Mouse (Mus musculus): ENCODE measurements at regions not wholly inside any gene's neighbourhood (a gene's known extent, or its start where the extent isn't known, plus 50 kb on each side); places are given as distances from the start of the nearest gene placed in this dataset.
"Not testable (repeated sequence)": the region's sequence is repeated elsewhere in the genome, so short reads cannot be mapped to it uniquely, and the experiment has no call there.

DNA sequence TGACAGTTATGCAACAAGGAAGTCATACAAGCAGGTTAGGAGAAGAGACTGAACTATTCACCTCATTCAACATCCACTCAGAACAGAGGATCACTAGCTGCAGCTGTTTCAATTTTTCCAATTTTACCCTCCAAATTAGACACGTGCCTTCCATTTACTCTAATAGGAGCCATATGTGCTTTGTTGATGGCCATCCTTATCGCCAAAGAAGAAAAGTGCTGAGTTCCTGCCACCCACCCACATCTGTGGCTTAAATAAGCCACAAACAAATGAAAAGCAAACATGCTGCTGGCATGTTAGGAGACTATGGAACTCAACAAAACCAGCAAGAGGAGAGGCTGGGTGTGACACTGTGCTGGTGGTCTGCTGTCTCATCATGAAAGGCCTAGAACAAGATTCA, 1786.1 kb downstream of the 9330182O14Rik start:
- no peak for DNase-seq (ENCODE audit: low spot score in 2 of 2)

DNA sequence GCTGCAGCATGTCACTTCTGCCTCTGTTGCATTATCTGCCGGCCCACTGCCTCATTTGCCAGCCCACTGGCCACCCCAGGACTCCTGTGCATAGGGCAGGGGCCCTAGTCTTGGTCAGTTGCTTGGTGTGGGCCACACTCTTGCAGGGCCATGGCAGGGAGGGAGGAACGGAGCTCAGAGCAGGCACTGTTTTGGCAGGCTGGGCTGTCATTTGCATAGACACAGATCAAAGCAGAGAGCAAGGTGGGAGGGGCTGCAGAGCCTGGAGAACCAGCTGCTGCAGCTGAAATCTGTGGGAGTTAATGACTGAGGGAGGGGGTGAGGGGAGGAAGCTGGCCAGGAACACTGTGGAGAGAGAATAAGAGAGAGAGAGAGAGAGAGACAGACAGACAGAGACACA, 1802.5 kb downstream of the 9330182O14Rik start:
- no peak for DNase-seq (ENCODE audit: low spot score in 2 of 2)

DNA sequence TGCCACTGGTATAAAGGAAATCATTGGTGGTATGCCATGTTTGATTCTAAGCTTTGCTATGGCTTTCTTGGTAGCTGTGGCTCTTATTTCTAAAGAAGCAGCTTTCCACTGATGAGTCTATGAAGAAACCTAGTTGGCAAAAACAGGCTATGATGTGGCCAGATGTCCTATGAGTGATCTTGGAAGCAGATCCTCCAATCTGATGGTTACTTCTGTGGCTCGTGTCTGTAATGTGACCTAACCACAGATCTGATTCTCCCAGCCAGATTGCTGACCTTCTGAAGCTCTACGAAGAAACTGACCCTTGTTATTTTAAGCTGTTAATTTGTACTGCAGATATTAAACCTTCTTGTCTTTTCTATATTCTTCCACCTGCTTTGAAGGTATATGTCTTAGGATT, 1811.1 kb downstream of the 9330182O14Rik start:
- no peak for DNase-seq (ENCODE audit: low spot score in 2 of 2)

GRCm38 (mm10) chr15:41947888-41948287, 1813.7 kb downstream of the 9330182O14Rik start:
- DNase-seq (ENCODE audit: low spot score in 2 of 2) = no peak

DNA sequence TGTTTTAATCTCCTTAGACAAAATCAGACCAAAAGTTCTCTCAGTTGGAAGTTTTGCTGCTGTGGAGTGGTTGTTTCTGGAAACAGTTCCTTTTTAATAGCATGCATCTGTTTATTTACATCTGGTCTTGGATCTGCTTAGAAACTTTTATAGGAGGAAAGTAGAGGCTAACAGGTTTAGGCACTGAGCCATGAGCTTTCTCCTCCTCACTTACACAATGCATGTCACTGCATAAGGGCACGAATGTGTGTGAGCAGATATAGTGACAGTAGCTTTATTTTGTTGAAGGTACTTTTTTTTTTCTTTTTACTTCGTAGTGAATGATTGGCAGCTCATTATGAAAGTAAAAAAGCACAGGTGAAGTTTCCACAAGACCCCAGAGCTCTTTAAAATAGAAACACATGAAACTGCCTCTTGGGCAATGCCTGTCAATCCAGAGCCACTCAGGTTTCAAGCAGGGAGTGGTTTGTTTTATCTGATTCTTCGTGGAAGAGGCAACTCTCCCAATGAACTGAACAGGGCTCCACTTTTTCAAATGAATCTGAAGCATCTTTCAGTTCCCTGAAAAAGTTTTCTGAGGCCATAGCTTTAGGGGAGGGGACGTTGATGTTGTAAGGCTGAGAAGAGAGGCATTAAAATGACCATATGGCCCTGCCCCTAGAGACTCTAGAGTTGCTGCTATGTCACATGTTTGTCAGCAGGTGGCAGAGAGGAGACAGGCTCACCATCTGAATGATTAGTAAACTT, 1814.4 kb downstream of the 9330182O14Rik start:
- DNase-seq (ENCODE audit: low spot score in 2 of 2) = no peak

DNA sequence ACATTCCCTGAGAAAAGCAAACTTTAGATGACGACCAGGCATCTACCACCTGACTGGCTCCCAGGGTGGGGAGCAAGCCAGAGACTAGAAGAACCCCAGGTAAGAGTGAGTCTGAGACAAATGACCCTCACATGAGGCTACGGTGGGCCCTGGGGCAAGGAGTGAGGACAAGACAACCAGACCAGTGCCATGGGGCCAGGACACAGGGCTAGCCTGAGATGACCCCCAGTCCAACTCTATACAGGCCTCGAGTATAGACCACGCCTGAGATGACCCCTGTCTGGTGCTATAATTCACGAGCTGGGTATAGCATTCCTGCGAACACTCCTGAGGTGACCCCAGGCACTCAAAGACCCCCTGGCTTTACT, 1814.9 kb downstream of the 9330182O14Rik start:
- peak in 1 of 2 experiments; percentile 19 for DNase-seq (ENCODE audit: low spot score in 2 of 2)

DNA sequence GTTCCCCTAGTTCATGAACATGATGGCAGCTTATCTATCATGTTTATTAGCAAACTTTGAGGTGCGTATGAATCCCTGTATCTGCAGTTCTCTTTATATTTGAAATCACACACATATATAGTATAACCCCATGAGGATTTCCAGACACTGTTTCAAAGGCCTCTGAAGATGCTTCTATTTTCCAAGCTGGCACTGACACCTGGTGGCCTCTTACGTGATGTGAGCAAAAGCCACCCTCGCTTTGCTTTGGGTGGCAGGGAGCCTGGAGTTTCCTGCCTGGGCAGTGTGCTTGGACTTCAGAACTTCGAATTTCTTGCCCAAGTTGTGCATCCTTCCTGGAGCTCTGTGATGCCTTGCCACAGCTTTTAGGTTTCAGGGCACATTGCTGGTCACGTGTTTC, 1817.1 kb downstream of the 9330182O14Rik start:
- peak in 1 of 2 experiments; percentile 27 for DNase-seq (ENCODE audit: low spot score in 2 of 2)

DNA sequence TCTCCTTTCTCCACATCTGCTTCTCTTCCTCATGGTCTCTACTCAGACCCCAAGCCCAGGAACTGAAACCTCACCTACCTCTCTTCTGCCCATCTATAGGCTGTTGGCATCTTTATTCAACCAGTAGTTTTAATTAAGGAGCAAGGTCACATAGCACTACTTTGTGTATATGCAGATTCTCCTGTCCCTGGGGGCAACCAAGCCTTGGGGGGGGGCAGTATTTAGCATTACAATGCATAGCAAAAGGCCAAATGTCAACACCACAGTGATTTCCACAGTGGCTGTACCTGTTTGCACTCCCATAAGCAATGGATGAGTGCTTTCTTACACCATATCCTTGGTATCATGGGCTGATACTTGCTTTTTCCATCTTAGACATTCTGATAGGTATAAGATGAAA, 1826.4 kb downstream of the 9330182O14Rik start:
- no peak for DNase-seq (ENCODE audit: low spot score in 2 of 2)

GRCm38 (mm10) chr15:41970877-41971276, 1836.7 kb downstream of the 9330182O14Rik start:
- DNase-seq (ENCODE audit: low spot score in 2 of 2) = no peak

- peak; percentile 69 to 82 for DNase-seq (ENCODE audit: low spot score in 2 of 2)
Observed at GRCm38 (mm10) chr15:41973263-41973662, 1839.1 kb downstream of the 9330182O14Rik start.

DNA sequence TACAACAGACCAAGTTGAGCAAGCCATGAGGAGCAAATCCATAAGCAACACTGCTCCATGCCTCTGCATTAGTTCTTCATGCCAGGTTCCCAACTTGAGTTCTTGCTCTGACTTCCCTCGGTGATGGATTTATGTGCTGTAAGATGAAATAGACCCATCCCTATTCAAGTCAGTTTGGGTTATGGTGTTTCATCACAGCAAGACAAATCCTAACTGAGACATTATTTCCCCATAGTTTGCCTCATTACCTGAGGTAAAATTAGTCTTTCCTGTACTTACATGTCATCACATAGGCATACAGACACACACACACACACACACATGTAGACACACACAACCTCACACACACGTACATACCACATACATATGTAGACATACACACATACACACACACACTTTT, 1843.0 kb downstream of the 9330182O14Rik start:
- DNase-seq (ENCODE audit: low spot score in 2 of 2) = no peak

- no peak for DNase-seq (ENCODE audit: low spot score in 2 of 2)
Observed at GRCm38 (mm10) chr15:41977649-41978231, 1843.6 kb downstream of the 9330182O14Rik start.

DNA sequence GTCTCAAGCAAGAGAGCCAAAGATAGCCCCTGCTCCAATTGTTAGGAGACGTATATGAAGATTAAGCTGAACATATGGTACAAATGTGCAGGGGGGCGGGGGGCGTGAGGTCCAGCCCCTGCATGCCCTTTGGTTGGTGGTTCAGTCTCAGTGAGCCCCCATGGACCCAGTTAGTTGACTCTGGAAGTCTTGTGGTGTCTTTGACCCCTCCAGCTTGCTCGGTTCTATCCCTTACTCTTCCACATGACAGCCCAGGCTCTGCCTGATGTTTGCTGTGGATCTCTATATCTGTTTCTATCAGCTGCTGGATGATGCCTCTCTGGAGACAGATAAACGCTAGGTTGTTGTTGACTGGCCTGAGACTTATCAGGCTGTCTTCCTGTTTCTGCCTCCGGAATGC, 1849.1 kb downstream of the 9330182O14Rik start:
- no peak for DNase-seq (ENCODE audit: low spot score in 2 of 2)

- DNase-seq (ENCODE audit: low spot score in 2 of 2) = no peak
Observed at GRCm38 (mm10) chr15:41984267-41984666, 1850.1 kb downstream of the 9330182O14Rik start.

DNA sequence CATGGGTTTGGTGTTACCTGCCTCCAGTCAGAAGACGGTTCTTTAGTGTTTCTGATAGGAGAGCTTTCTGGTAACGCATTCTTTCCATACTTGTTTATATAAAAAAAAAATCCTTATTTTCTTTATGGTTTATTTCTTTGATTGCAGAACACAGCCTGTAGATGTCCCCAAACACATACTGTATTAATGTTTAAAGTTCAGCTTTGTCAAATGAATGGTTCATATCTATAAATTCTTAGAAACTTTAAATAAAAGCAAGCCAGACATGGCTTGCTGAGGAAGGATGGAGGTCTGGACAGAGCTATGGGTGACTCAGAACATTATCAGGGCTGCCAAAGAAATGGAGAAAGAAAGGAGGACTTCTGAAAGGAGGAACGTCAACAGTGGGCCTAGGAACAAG, 1852.1 kb downstream of the 9330182O14Rik start:
- DNase-seq (ENCODE audit: low spot score in 2 of 2) = no peak

DNA sequence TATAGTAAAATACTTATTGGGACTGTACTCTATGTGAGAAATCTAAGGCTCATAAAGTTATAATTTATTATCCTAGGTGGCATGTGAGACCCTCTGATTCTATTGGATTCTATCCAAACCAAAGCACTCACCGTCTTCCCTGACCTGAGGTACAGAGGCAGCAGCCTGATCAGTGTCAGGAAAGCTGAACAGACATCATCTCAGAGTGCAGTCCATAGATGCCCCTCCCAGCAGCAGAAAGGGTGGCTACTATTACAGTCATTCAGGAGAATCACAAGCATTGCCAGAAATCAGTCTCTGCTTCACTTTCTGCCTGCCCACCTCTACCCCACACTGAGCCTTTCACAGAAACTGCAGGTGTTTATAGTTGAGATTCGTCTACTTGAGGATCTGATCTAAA, 1854.9 kb downstream of the 9330182O14Rik start:
- DNase-seq (ENCODE audit: low spot score in 2 of 2) = no peak

DNA sequence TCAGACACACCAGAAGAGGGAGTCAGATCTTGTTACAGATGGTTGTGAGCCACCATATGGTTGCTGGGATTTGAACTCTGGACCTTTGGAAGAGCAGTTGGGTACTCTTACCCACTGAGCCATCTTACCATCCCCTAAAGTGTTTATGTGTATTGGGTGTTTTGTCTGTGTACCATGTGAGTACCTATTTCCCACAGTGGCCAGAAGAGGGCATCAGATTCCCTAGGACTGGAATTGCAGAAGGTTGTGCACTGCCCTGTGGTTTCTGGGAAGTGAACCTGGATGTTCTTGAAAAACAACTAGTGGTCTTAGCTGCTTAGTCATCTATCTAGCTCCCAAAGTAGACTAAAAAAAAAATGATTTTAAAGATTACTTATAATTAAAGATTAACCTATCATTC, 1857.7 kb downstream of the 9330182O14Rik start:
- DNase-seq (ENCODE audit: low spot score in 2 of 2) = no peak

DNA sequence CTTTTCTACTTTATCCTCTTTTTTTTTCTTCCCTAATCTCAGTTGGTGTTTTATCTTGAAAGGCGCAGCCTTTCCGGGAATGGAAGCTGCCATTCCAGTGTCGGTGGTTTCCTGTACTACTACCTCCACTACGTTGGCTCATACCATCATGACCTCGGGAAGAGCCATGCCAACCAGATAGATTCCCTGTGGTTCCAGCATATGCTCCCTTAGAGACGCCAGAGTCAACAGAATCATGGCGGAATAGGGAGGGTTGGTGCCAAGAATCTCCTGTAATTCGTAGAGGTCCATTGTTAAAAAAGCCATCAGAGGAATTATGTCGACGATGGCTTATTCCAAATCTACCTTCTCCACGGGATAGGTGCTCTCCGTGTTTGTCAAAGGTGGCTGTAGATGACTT, 1898.1 kb downstream of the 9330182O14Rik start:
- DNase-seq (ENCODE audit: low spot score in 2 of 2) = not testable (repeated sequence)

GRCm38 (mm10) chr15:42047088-42047976, 1913.2 kb downstream of the 9330182O14Rik start:
- no peak for DNase-seq (ENCODE audit: low spot score in 2 of 2)

- DNase-seq (ENCODE audit: low spot score in 2 of 2) = no peak
Observed at GRCm38 (mm10) chr15:42056772-42057171, 1922.6 kb downstream of the 9330182O14Rik start.

GRCm38 (mm10) chr15:42068207-42068831, 1934.2 kb downstream of the 9330182O14Rik start:
- no peak for DNase-seq (ENCODE audit: low spot score in 2 of 2)

GRCm38 (mm10) chr15:42069072-42069471, 1934.9 kb downstream of the 9330182O14Rik start:
- no peak for DNase-seq (ENCODE audit: low spot score in 2 of 2)
